Mouse (Mus musculus) mesoderm, embryonic 11.5 days (tissue): Measurements from ENCODE around the gene Apol9b.

ENCODE experiments used
- DNase-seq: peaks from one replicate; pipeline ENCODE4 v3.0.0-alpha.2; 2012; ENCODE audit warnings: low read depth, low spot score

Gene Apol9b

GRCm38 (mm10) chr15:77775186-77775963, 46.5 kb downstream of the Apol9b start:
- peak; percentile 76 for DNase-seq

- no peak for DNase-seq
These were observed 53.7 kb downstream of the Apol9b start for GRCm38 (mm10) chr15:77782449-77783014.

- peak; percentile 37 for DNase-seq
These were observed 55.4 kb downstream of the Apol9b start for GRCm38 (mm10) chr15:77784039-77784824.

- no peak for DNase-seq
These were observed 57.0 kb downstream of the Apol9b start for GRCm38 (mm10) chr15:77785807-77786206.
